Mouse (Mus musculus) embryonic facial prominence, embryonic 14.5 days (tissue): ENCODE results near the gene Lmcd1. TPM values are rescaled to one million over a fixed set of nuclear protein-coding genes. Genes with fewer than 3 reads are reported as not detected.

Source experiments
- ATAC-seq: fragments of 200-750 bp; cut with Nextera tagmentation; 2 replicates; pipeline ENCODE4 v1.8.0; 2017; ENCODE audit warnings: low read depth, moderate number of reproducible peaks, moderate TSS enrichment
- DNase-seq: peaks from one replicate; pipeline ENCODE4 v3.0.0-alpha.2; 2015; ENCODE audit warnings: low spot score
- H3K27ac ChIP-seq: fragments of 300-500 bp; sonication (generic); replicated peaks from 2 replicates; pipeline ENCODE4 v1.5.1; 2014; ENCODE audit warnings: low read depth, mild to moderate bottlenecking, low read length, moderate library complexity
- H3K27me3 ChIP-seq: fragments of 300-500 bp; sonication (generic); replicated peaks from 2 replicates; pipeline ENCODE4 v1.6.1; 2014; ENCODE audit warnings: low read length; ENCODE audit not compliant: control insufficient read depth, insufficient read depth
- H3K36me3 ChIP-seq: fragments of 300-500 bp; sonication (generic); 2 replicates; pipeline ENCODE4 v1.6.1; 2014; ENCODE audit warnings: low read length, mixed read lengths; ENCODE audit not compliant: control insufficient read depth, insufficient read depth
- H3K4me1 ChIP-seq: fragments of 300-500 bp; sonication (generic); 2 replicates; pipeline ENCODE4 v1.6.1; 2014; ENCODE audit warnings: antibody characterized with exemption, low read length; ENCODE audit not compliant: control insufficient read depth, insufficient read depth
- H3K4me2 ChIP-seq: fragments of 300-500 bp; sonication (generic); 2 replicates; pipeline ENCODE4 v1.6.1; 2014; ENCODE audit warnings: low read depth, mild to moderate bottlenecking, low read length, moderate library complexity, mixed read lengths
- H3K4me3 ChIP-seq: fragments of 300-500 bp; sonication (generic); 2 replicates; pipeline ENCODE4 v1.5.1; 2014; ENCODE audit warnings: low read depth, mild to moderate bottlenecking, low read length
- H3K9ac ChIP-seq: fragments of 300-500 bp; sonication (generic); 2 replicates; pipeline ENCODE4 v1.6.1; 2014; ENCODE audit warnings: low read depth, mild to moderate bottlenecking, low read length, moderate library complexity, mixed read lengths
- H3K9me3 ChIP-seq: fragments of 300-500 bp; sonication (generic); 2 replicates; pipeline ENCODE4 v1.6.1; 2016; ENCODE audit warnings: low read length; ENCODE audit not compliant: control insufficient read depth
- WGBS: fragments of 180-500 bp; shearing (Covaris S2); extraction: QIAGEN DNeasy Blood & Tissue Kit; methylation state at CpG from one replicate; pipeline ENCODE4 v1.1.7; 2014; 5-methylcytosine and 5-hydroxymethylcytosine counted together
- polyA plus RNA-seq: library from polyadenylated mRNA; unstranded; fragments of >200 nt; fragmentation: Nextera tagmentation; extraction: Ambion mirVana; gene quantifications from 2 replicates; pipeline ENCODE4 v1.2.1, GENCODE M21; 2014

Gene Lmcd1
- polyA plus RNA-seq, 1 experiment from 2014 or later: 113 TPM

GRCm38 (mm10) chr6:112295269-112295668 lies 21.7 kb downstream of the Lmcd1 start:
- H3K9ac ChIP-seq: no peak overlapping the region
- no peak overlapping the region for H3K27ac ChIP-seq
- H3K9me3 ChIP-seq: no peaks in the 10 kb centered on the region
- ATAC-seq: no peak
- DNase-seq: no peak
- H3K4me2 ChIP-seq: no peak overlapping the region
- H3K4me3 ChIP-seq: no peak overlapping the region
- H3K27me3 ChIP-seq: no peaks in the 10 kb centered on the region
- H3K4me1 ChIP-seq: no peaks in the 10 kb centered on the region
- H3K36me3 ChIP-seq: no peaks in the 10 kb centered on the region
- WGBS: 72% methylated on average over 3 of the region's 3 CpGs

GRCm38 (mm10) chr6:112300146-112300545 lies 26.6 kb downstream of the Lmcd1 start:
- Histone ChIP-seq H3K36me3 (no peaks in the 10 kb centered on the region), H3K4me2 (no peak overlapping the region), H3K27me3 (no peaks in the 10 kb centered on the region), H3K9ac (no peak overlapping the region), H3K9me3 (no peaks in the 10 kb centered on the region), H3K4me1 (peaks cover 7% of the 10 kb centered on the region; the same call in 1 of the 2 replicates), H3K27ac (no peak overlapping the region), H3K4me3 (no peak overlapping the region)
- no peak for DNase-seq
- WGBS: 81% methylated on average over 7 of the region's 7 CpGs
- no peak for ATAC-seq

GRCm38 (mm10) chr6:112300633-112301032 lies 27.1 kb downstream of the Lmcd1 start:
- 85% methylated on average over 1 of the region's 1 CpGs for WGBS
- no peak overlapping the region for H3K27ac ChIP-seq
- no peak overlapping the region for H3K4me3 ChIP-seq
- no peaks in the 10 kb centered on the region for H3K9me3 ChIP-seq
- no peak for DNase-seq
- H3K27me3 ChIP-seq: no peaks in the 10 kb centered on the region
- no peak overlapping the region for H3K4me2 ChIP-seq
- no peaks in the 10 kb centered on the region for H3K36me3 ChIP-seq
- H3K9ac ChIP-seq: no peak overlapping the region
- ATAC-seq: no peak
- H3K4me1 ChIP-seq: peaks cover 7% of the 10 kb centered on the region; the same call in 1 of the 2 replicates

- Histone ChIP-seq H3K36me3 (no peaks in the 10 kb centered on the region), H3K9ac (no peak overlapping the region), H3K4me2 (no peak overlapping the region), H3K4me1 (peaks cover 7% of the 10 kb centered on the region; the same call in 1 of the 2 replicates), H3K9me3 (no peaks in the 10 kb centered on the region), H3K4me3 (no peak overlapping the region), H3K27me3 (no peaks in the 10 kb centered on the region), H3K27ac (no peak overlapping the region)
- 36% methylated on average over 7 of the region's 7 CpGs for WGBS
- ATAC-seq (peak; percentile 53; the same call in 1 of the 2 replicates), DNase-seq (peak; percentile 60)
These were observed 28.7 kb downstream of the Lmcd1 start for GRCm38 (mm10) chr6:112302248-112302647.

GRCm38 (mm10) chr6:112302814-112303383 lies 29.3 kb downstream of the Lmcd1 start:
- H3K27ac ChIP-seq: no peak overlapping the region
- DNase-seq: no peak
- WGBS: 66% methylated on average over 9 of the region's 9 CpGs
- H3K4me3 ChIP-seq: no peak overlapping the region
- no peak overlapping the region for H3K4me2 ChIP-seq
- ATAC-seq: no peak
- no peak overlapping the region for H3K9ac ChIP-seq
- H3K9me3 ChIP-seq: no peaks in the 10 kb centered on the region
- peaks cover 7% of the 10 kb centered on the region; the same call in 1 of the 2 replicates for H3K4me1 ChIP-seq
- no peaks in the 10 kb centered on the region for H3K27me3 ChIP-seq
- H3K36me3 ChIP-seq: no peaks in the 10 kb centered on the region

GRCm38 (mm10) chr6:112304751-112305150 lies 31.2 kb downstream of the Lmcd1 start:
- no peak overlapping the region for H3K4me3 ChIP-seq
- H3K4me2 ChIP-seq: no peak overlapping the region
- DNase-seq (peak; percentile 10), ATAC-seq (no peak)
- no peaks in the 10 kb centered on the region for H3K36me3 ChIP-seq
- no peak overlapping the region for H3K27ac ChIP-seq
- H3K4me1 ChIP-seq: peaks cover 7% of the 10 kb centered on the region; the same call in 1 of the 2 replicates
- H3K9ac ChIP-seq: no peak overlapping the region
- H3K9me3 ChIP-seq: no peaks in the 10 kb centered on the region
- H3K27me3 ChIP-seq: no peaks in the 10 kb centered on the region
- WGBS: 43% methylated on average over 8 of the region's 8 CpGs

GRCm38 (mm10) chr6:112309330-112309938 lies 35.9 kb downstream of the Lmcd1 start:
- ATAC-seq: no peak
- Histone ChIP-seq H3K4me1 (0 out of 2 replicates have a peak, but pooled peaks cover 4% of the 10 kb centered on the region), H3K9me3 (no peaks in the 10 kb centered on the region), H3K27me3 (no peaks in the 10 kb centered on the region), H3K36me3 (0 out of 2 replicates have a peak, but pooled peaks cover 11% of the 10 kb centered on the region), H3K4me2 (no peak overlapping the region), H3K4me3 (no peak overlapping the region), H3K27ac (no peak overlapping the region), H3K9ac (no peak overlapping the region)
- 62% methylated on average over 6 of the region's 6 CpGs for WGBS
- no peak for DNase-seq

- peak; percentile 72 for ATAC-seq
- 0 out of 2 replicates have a peak, but pooled peaks cover 4% of the 10 kb centered on the region for H3K4me1 ChIP-seq
- 38% methylated on average over 4 of the region's 4 CpGs for WGBS
- peaks cover 21% of the 10 kb centered on the region; the same call in 1 of the 2 replicates for H3K36me3 ChIP-seq
- H3K4me2 ChIP-seq: no peak overlapping the region
- no peaks in the 10 kb centered on the region for H3K27me3 ChIP-seq
- no peak overlapping the region for H3K9ac ChIP-seq
- H3K9me3 ChIP-seq: no peaks in the 10 kb centered on the region
- H3K27ac ChIP-seq: no peak overlapping the region
- no peak overlapping the region for H3K4me3 ChIP-seq
- peak; percentile 60 for DNase-seq
These were observed 37.8 kb downstream of the Lmcd1 start for GRCm38 (mm10) chr6:112311385-112311784.
